Mouse (Mus musculus) kidney, embryonic 16.5 days (tissue): ENCODE results near the gene Sept11. TPM values are rescaled to one million over a fixed set of nuclear protein-coding genes. Genes with fewer than 3 reads are reported as not detected.
A peak's percentile ranks its signal among the peaks of the same experiment; 100 is the strongest.

Experiments
- ATAC-seq: fragments of 200-750 bp; cut with Nextera tagmentation; 2 replicates; pipeline ENCODE4 v1.8.0; 2017; ENCODE audit warnings: moderate TSS enrichment; ENCODE audit not compliant: low FRiP score, low TSS enrichment
- H3K27ac ChIP-seq: fragments of 300-500 bp; sonication (generic); 2 replicates; pipeline ENCODE4 v1.5.1; 2014; ENCODE audit warnings: low read length
- H3K27me3 ChIP-seq: fragments of 300-500 bp; sonication (generic); 2 replicates; pipeline ENCODE4 v1.6.1; 2014; ENCODE audit warnings: low read length, control low read depth, mixed read lengths; ENCODE audit not compliant: insufficient read depth
- H3K36me3 ChIP-seq: fragments of 300-500 bp; sonication (generic); 2 replicates; pipeline ENCODE4 v1.6.1; 2014; ENCODE audit warnings: low read length, control low read depth, mixed read lengths; ENCODE audit not compliant: insufficient read depth
- H3K4me1 ChIP-seq: fragments of 300-500 bp; sonication (generic); 2 replicates; pipeline ENCODE4 v1.6.1; 2014; ENCODE audit warnings: low read length, control low read depth, mixed read lengths; ENCODE audit not compliant: insufficient read depth
- H3K4me2 ChIP-seq: fragments of 300-500 bp; sonication (generic); replicated peaks from 2 replicates; pipeline ENCODE4 v1.6.1; 2014; ENCODE audit warnings: low read depth, low read length
- H3K4me3 ChIP-seq: fragments of 300-500 bp; sonication (generic); 2 replicates; pipeline ENCODE4 v1.5.1; 2014; ENCODE audit warnings: mild to moderate bottlenecking, low read length
- H3K9ac ChIP-seq: fragments of 300-500 bp; sonication (generic); replicated peaks from 2 replicates; pipeline ENCODE4 v1.6.1; 2014; ENCODE audit warnings: low read length
- H3K9me3 ChIP-seq: fragments of 300-500 bp; sonication (generic); 2 replicates; pipeline ENCODE4 v1.6.1; 2016; ENCODE audit warnings: low read length, control low read depth
- WGBS: fragments of 180-500 bp; shearing (Covaris S2); extraction: QIAGEN DNeasy Blood & Tissue Kit; methylation state at CpG from one replicate; pipeline ENCODE4 v1.1.7; 2014; 5-methylcytosine and 5-hydroxymethylcytosine counted together
- polyA plus RNA-seq: library from polyadenylated mRNA; unstranded; fragments of >200 nt; fragmentation: Nextera tagmentation; extraction: Ambion mirVana; gene quantifications from 2 replicates; pipeline ENCODE4 v1.2.1, GENCODE M21; 2015

Gene Sept11
- polyA plus RNA-seq, 1 experiment from 2014 or later, result 216 TPM

GRCm38 (mm10) chr5:93135368-93136107, 42.3 kb downstream of the Sept11 start:
- H3K4me1 ChIP-seq, result peaks cover 67% of the 10 kb centered on the region
- no peak for ATAC-seq
- 53% methylated on average over 10 of the region's 10 CpGs for WGBS
- no peak overlapping the region for H3K4me3 ChIP-seq
- peaks cover 7% of the 10 kb centered on the region for H3K9me3 ChIP-seq
- no peak overlapping the region for H3K4me2 ChIP-seq
- H3K27ac ChIP-seq, result peak overlapping the region; percentile 27; the same call in 1 of the 2 replicates
- no peaks in the 10 kb centered on the region for H3K27me3 ChIP-seq
- H3K9ac ChIP-seq, result no peak overlapping the region
- H3K36me3 ChIP-seq, result peaks cover 22% of the 10 kb centered on the region

GRCm38 (mm10) chr5:93136956-93137586, 43.8 kb downstream of the Sept11 start:
- H3K9ac ChIP-seq, result no peak overlapping the region
- ATAC-seq, result no peak; the same call in 1 of the 2 replicates
- H3K27me3 ChIP-seq, result no peaks in the 10 kb centered on the region
- no peak overlapping the region for H3K4me3 ChIP-seq
- 53% methylated on average over 5 of the region's 5 CpGs for WGBS
- H3K27ac ChIP-seq, result peak overlapping the region; percentile 72
- H3K4me1 ChIP-seq, result peaks cover 55% of the 10 kb centered on the region
- peaks cover 7% of the 10 kb centered on the region for H3K9me3 ChIP-seq
- H3K36me3 ChIP-seq, result peaks cover 36% of the 10 kb centered on the region
- no peak overlapping the region for H3K4me2 ChIP-seq

- no peak for ATAC-seq
- Histone ChIP-seq H3K4me1 (peaks cover 40% of the 10 kb centered on the region), H3K9ac (no peak overlapping the region), H3K4me3 (no peak overlapping the region), H3K4me2 (no peak overlapping the region), H3K36me3 (peaks cover 36% of the 10 kb centered on the region), H3K27ac (no peak overlapping the region), H3K27me3 (no peaks in the 10 kb centered on the region), H3K9me3 (peaks cover 7% of the 10 kb centered on the region)
- 86% methylated on average over 9 of the region's 9 CpGs for WGBS
These were observed 46.1 kb downstream of the Sept11 start for GRCm38 (mm10) chr5:93139350-93139749.

- 84% methylated on average over 5 of the region's 5 CpGs for WGBS
- no peak overlapping the region for H3K27ac ChIP-seq
- no peak overlapping the region for H3K9ac ChIP-seq
- H3K4me2 ChIP-seq, result no peak overlapping the region
- H3K4me3 ChIP-seq, result no peak overlapping the region
- peaks cover 36% of the 10 kb centered on the region for H3K36me3 ChIP-seq
- ATAC-seq, result no peak
- H3K9me3 ChIP-seq, result peaks cover 7% of the 10 kb centered on the region
- no peaks in the 10 kb centered on the region for H3K27me3 ChIP-seq
- peaks cover 40% of the 10 kb centered on the region for H3K4me1 ChIP-seq
These were observed 47.5 kb downstream of the Sept11 start for GRCm38 (mm10) chr5:93140747-93141146.

- WGBS, result 40% methylated on average over 12 of the region's 12 CpGs
- Histone ChIP-seq H3K27me3 (no peaks in the 10 kb centered on the region), H3K36me3 (peaks cover 35% of the 10 kb centered on the region), H3K27ac (0 out of 2 replicates have a peak overlapping the region, but pooled peaks have one; percentile 13), H3K9ac (no peak overlapping the region), H3K9me3 (peaks cover 2% of the 10 kb centered on the region), H3K4me2 (no peak overlapping the region), H3K4me1 (peaks cover 34% of the 10 kb centered on the region), H3K4me3 (no peak overlapping the region)
- peak; percentile 59 for ATAC-seq
These were observed 50.3 kb downstream of the Sept11 start for GRCm38 (mm10) chr5:93143360-93144091.

- Histone ChIP-seq H3K9ac (no peak overlapping the region), H3K9me3 (no peaks in the 10 kb centered on the region), H3K4me3 (no peak overlapping the region), H3K36me3 (peaks cover 29% of the 10 kb centered on the region), H3K27ac (0 out of 2 replicates have a peak overlapping the region, but pooled peaks have one; percentile 25), H3K4me1 (peaks cover 44% of the 10 kb centered on the region), H3K4me2 (no peak overlapping the region), H3K27me3 (no peaks in the 10 kb centered on the region)
- no peak for ATAC-seq
- WGBS, result 18% methylated on average over 5 of the region's 5 CpGs
These were observed 51.6 kb downstream of the Sept11 start for GRCm38 (mm10) chr5:93144874-93145273.

GRCm38 (mm10) chr5:93145504-93145903, 52.3 kb downstream of the Sept11 start:
- ATAC-seq, result no peak
- WGBS, result 61% methylated on average over 6 of the region's 6 CpGs
- no peak overlapping the region for H3K4me3 ChIP-seq
- peaks cover 26% of the 10 kb centered on the region for H3K36me3 ChIP-seq
- H3K27ac ChIP-seq, result no peak overlapping the region
- H3K27me3 ChIP-seq, result no peaks in the 10 kb centered on the region
- peaks cover 50% of the 10 kb centered on the region for H3K4me1 ChIP-seq
- H3K9me3 ChIP-seq, result no peaks in the 10 kb centered on the region
- H3K4me2 ChIP-seq, result no peak overlapping the region
- no peak overlapping the region for H3K9ac ChIP-seq

- WGBS, result 65% methylated on average over 12 of the region's 12 CpGs
- Histone ChIP-seq H3K4me3 (no peak overlapping the region), H3K9me3 (no peaks in the 10 kb centered on the region), H3K4me1 (peaks cover 49% of the 10 kb centered on the region), H3K36me3 (peaks cover 15% of the 10 kb centered on the region; the same call in 1 of the 2 replicates), H3K4me2 (no peak overlapping the region), H3K27ac (peak overlapping the region; percentile 35; the same call in 1 of the 2 replicates), H3K27me3 (no peaks in the 10 kb centered on the region), H3K9ac (no peak overlapping the region)
- ATAC-seq, result no peak
These were observed 56.9 kb downstream of the Sept11 start for GRCm38 (mm10) chr5:93149969-93150777.

GRCm38 (mm10) chr5:93151985-93152384, 58.7 kb downstream of the Sept11 start:
- WGBS, result 37% methylated on average over 6 of the region's 6 CpGs
- H3K4me1 ChIP-seq, result peaks cover 39% of the 10 kb centered on the region
- no peak overlapping the region for H3K4me3 ChIP-seq
- no peak for ATAC-seq
- H3K27ac ChIP-seq, result no peak overlapping the region
- H3K9me3 ChIP-seq, result no peaks in the 10 kb centered on the region
- H3K4me2 ChIP-seq, result no peak overlapping the region
- no peaks in the 10 kb centered on the region for H3K27me3 ChIP-seq
- peaks cover 29% of the 10 kb centered on the region for H3K36me3 ChIP-seq
- H3K9ac ChIP-seq, result no peak overlapping the region
